Mouse (Mus musculus): ENCODE results near the gene A630076J17Rik.

The A630076J17Rik gene

GRCm38 (mm10) chr3:107230527-107230926 lies at the start of gene A630076J17Rik:
Gene A630076J17Rik (plus strand): TSS chr3:107230614.
- DNase-seq (ENCODE audit: low read depth) = no peak

- no peak for DNase-seq (ENCODE audit: low read depth)
Observed at GRCm38 (mm10) chr3:107180860-107181259, 49.6 kb upstream of the A630076J17Rik start.

- no peak for DNase-seq (ENCODE audit: low read depth)
Observed at GRCm38 (mm10) chr3:107182756-107183155, 47.7 kb upstream of the A630076J17Rik start, which contains the start of gene Kcna10. Gene Kcna10 (plus strand): TSS chr3:107183056.

- no peak for DNase-seq (ENCODE audit: low read depth)
Observed at GRCm38 (mm10) chr3:107183178-107183577, 47.2 kb upstream of the A630076J17Rik start.

GRCm38 (mm10) chr3:107185597-107185996 lies 44.8 kb upstream of the A630076J17Rik start:
- DNase-seq (ENCODE audit: low read depth) = no peak

- DNase-seq (ENCODE audit: low read depth) = no peak
Observed at GRCm38 (mm10) chr3:107187022-107187421, 43.4 kb upstream of the A630076J17Rik start.

- DNase-seq (ENCODE audit: low read depth) = peak; percentile 44
Observed at GRCm38 (mm10) chr3:107188226-107188899, 42.1 kb upstream of the A630076J17Rik start.

GRCm38 (mm10) chr3:107201310-107202180 lies 28.9 kb upstream of the A630076J17Rik start:
- DNase-seq (ENCODE audit: low read depth) = no peak

GRCm38 (mm10) chr3:107204413-107204812 lies 26.0 kb upstream of the A630076J17Rik start:
- DNase-seq (ENCODE audit: low read depth) = no peak

- no peak for DNase-seq (ENCODE audit: low read depth)
Observed at GRCm38 (mm10) chr3:107205170-107205569, 25.2 kb upstream of the A630076J17Rik start.

- DNase-seq (ENCODE audit: low read depth) = peak; percentile 72
Observed at GRCm38 (mm10) chr3:107205994-107206393, 24.4 kb upstream of the A630076J17Rik start.

GRCm38 (mm10) chr3:107206490-107207150 lies 23.8 kb upstream of the A630076J17Rik start:
- DNase-seq (ENCODE audit: low read depth) = no peak

GRCm38 (mm10) chr3:107207625-107208253 lies 22.7 kb upstream of the A630076J17Rik start:
- DNase-seq (ENCODE audit: low read depth) = no peak

- no peak for DNase-seq (ENCODE audit: low read depth)
Observed at GRCm38 (mm10) chr3:107214606-107215005, 15.8 kb upstream of the A630076J17Rik start.

- DNase-seq (ENCODE audit: low read depth) = no peak
Observed at GRCm38 (mm10) chr3:107216400-107217100, 13.9 kb upstream of the A630076J17Rik start.

GRCm38 (mm10) chr3:107217101-107217480 lies 13.3 kb upstream of the A630076J17Rik start:
- no peak for DNase-seq (ENCODE audit: low read depth)

- no peak for DNase-seq (ENCODE audit: low read depth)
Observed at GRCm38 (mm10) chr3:107218572-107218971, 11.8 kb upstream of the A630076J17Rik start.

- no peak for DNase-seq (ENCODE audit: low read depth)
Observed at GRCm38 (mm10) chr3:107221608-107222007, 8.8 kb upstream of the A630076J17Rik start, which contains the start of gene Cym. Gene Cym (minus strand): TSS chr3:107221732.

- no peak for DNase-seq (ENCODE audit: low read depth)
Observed at GRCm38 (mm10) chr3:107223230-107223629, 7.2 kb upstream of the A630076J17Rik start.

GRCm38 (mm10) chr3:107225820-107226219 lies 4.6 kb upstream of the A630076J17Rik start:
- no peak for DNase-seq (ENCODE audit: low read depth)

- DNase-seq (ENCODE audit: low read depth) = no peak
Observed at GRCm38 (mm10) chr3:107229221-107229620, 1.2 kb upstream of the A630076J17Rik start.
